Mouse (Mus musculus): Measurements from ENCODE around the gene Zfp423. TPM values are rescaled to one million over a fixed set of nuclear protein-coding genes. Genes with fewer than 3 reads are reported as not detected.

The Zfp423 gene
- polyA plus RNA-seq, 1 experiment from 2014 or later = 35.0 TPM

- no peak overlapping the region for H3K4me3 ChIP-seq (ENCODE audit: low read depth, low read length)
- H3K4me1 ChIP-seq (ENCODE audit: control insufficient read depth, insufficient read depth, low read length) = peaks cover 27% of the 10 kb centered on the region
- no peak overlapping the region for H3K27ac ChIP-seq (ENCODE audit: low read depth, low read length)
- H3K27me3 ChIP-seq (ENCODE audit: control insufficient read depth, insufficient read depth, low read length) = no peaks in the 10 kb centered on the region
- ATAC-seq (ENCODE audit: low read depth) = no peak
- H3K9me3 ChIP-seq (ENCODE audit: control insufficient read depth, low read length) = no peaks in the 10 kb centered on the region
- H3K9ac ChIP-seq (replicated peaks; ENCODE audit: low read depth, low read length) = no peak overlapping the region
- H3K36me3 ChIP-seq (ENCODE audit: control insufficient read depth, insufficient read depth, low read length) = no peaks in the 10 kb centered on the region
- 52% methylated on average over 11 of the region's 11 CpGs for WGBS
- no peak overlapping the region for H3K4me2 ChIP-seq (ENCODE audit: low read depth, low read length)
Observed at GRCm38 (mm10) chr8:87737900-87738299, 221.5 kb downstream of the Zfp423 start.

- peak overlapping the region; percentile 34; the same call in 1 of the 2 replicates for H3K27ac ChIP-seq (ENCODE audit: low read depth, low read length)
- H3K9me3 ChIP-seq (ENCODE audit: control insufficient read depth, low read length) = no peaks in the 10 kb centered on the region
- H3K4me3 ChIP-seq (ENCODE audit: low read depth, low read length) = no peak overlapping the region
- no peaks in the 10 kb centered on the region for H3K27me3 ChIP-seq (ENCODE audit: control insufficient read depth, insufficient read depth, low read length)
- no peak overlapping the region for H3K9ac ChIP-seq (replicated peaks; ENCODE audit: low read depth, low read length)
- H3K4me1 ChIP-seq (ENCODE audit: control insufficient read depth, insufficient read depth, low read length) = peaks cover 8% of the 10 kb centered on the region; the same call in 1 of the 2 replicates
- ATAC-seq (ENCODE audit: low read depth) = no peak
- no peaks in the 10 kb centered on the region for H3K36me3 ChIP-seq (ENCODE audit: control insufficient read depth, insufficient read depth, low read length)
- 56% methylated on average over 4 of the region's 4 CpGs for WGBS
- no peak overlapping the region for H3K4me2 ChIP-seq (ENCODE audit: low read depth, low read length)
Observed at GRCm38 (mm10) chr8:87734902-87735301, 224.5 kb downstream of the Zfp423 start.

- H3K4me2 ChIP-seq (ENCODE audit: low read depth, low read length) = no peak overlapping the region
- WGBS = 65% methylated on average over 7 of the region's 7 CpGs
- H3K27me3 ChIP-seq (ENCODE audit: control insufficient read depth, insufficient read depth, low read length) = no peaks in the 10 kb centered on the region
- no peak for ATAC-seq (ENCODE audit: low read depth)
- peaks cover 8% of the 10 kb centered on the region; the same call in 1 of the 2 replicates for H3K4me1 ChIP-seq (ENCODE audit: control insufficient read depth, insufficient read depth, low read length)
- no peak overlapping the region for H3K4me3 ChIP-seq (ENCODE audit: low read depth, low read length)
- H3K36me3 ChIP-seq (ENCODE audit: control insufficient read depth, insufficient read depth, low read length) = no peaks in the 10 kb centered on the region
- H3K9ac ChIP-seq (replicated peaks; ENCODE audit: low read depth, low read length) = no peak overlapping the region
- no peak overlapping the region for H3K27ac ChIP-seq (ENCODE audit: low read depth, low read length)
- H3K9me3 ChIP-seq (ENCODE audit: control insufficient read depth, low read length) = no peaks in the 10 kb centered on the region
Observed at GRCm38 (mm10) chr8:87734496-87734895, 224.9 kb downstream of the Zfp423 start.

- ATAC-seq (ENCODE audit: low read depth) = no peak
- 92% methylated on average over 12 of the region's 12 CpGs for WGBS
- Histone ChIP-seq H3K4me1 (ENCODE audit: control insufficient read depth, insufficient read depth, low read length) (peaks cover 8% of the 10 kb centered on the region; the same call in 1 of the 2 replicates), H3K27me3 (ENCODE audit: control insufficient read depth, insufficient read depth, low read length) (no peaks in the 10 kb centered on the region), H3K9ac (replicated peaks; ENCODE audit: low read depth, low read length) (no peak overlapping the region), H3K4me2 (ENCODE audit: low read depth, low read length) (no peak overlapping the region), H3K27ac (ENCODE audit: low read depth, low read length) (no peak overlapping the region), H3K4me3 (ENCODE audit: low read depth, low read length) (no peak overlapping the region), H3K9me3 (ENCODE audit: control insufficient read depth, low read length) (no peaks in the 10 kb centered on the region), H3K36me3 (ENCODE audit: control insufficient read depth, insufficient read depth, low read length) (no peaks in the 10 kb centered on the region)
Observed at GRCm38 (mm10) chr8:87731062-87731461, 228.3 kb downstream of the Zfp423 start.

- no peak overlapping the region for H3K27ac ChIP-seq (ENCODE audit: low read depth, low read length)
- no peak overlapping the region for H3K4me3 ChIP-seq (ENCODE audit: low read depth, low read length)
- no peak overlapping the region for H3K4me2 ChIP-seq (ENCODE audit: low read depth, low read length)
- no peaks in the 10 kb centered on the region for H3K9me3 ChIP-seq (ENCODE audit: control insufficient read depth, low read length)
- H3K27me3 ChIP-seq (ENCODE audit: control insufficient read depth, insufficient read depth, low read length) = no peaks in the 10 kb centered on the region
- 60% methylated on average over 8 of the region's 8 CpGs for WGBS
- H3K9ac ChIP-seq (replicated peaks; ENCODE audit: low read depth, low read length) = no peak overlapping the region
- no peak for ATAC-seq (ENCODE audit: low read depth)
- peaks cover 24% of the 10 kb centered on the region for H3K4me1 ChIP-seq (ENCODE audit: control insufficient read depth, insufficient read depth, low read length)
- H3K36me3 ChIP-seq (ENCODE audit: control insufficient read depth, insufficient read depth, low read length) = no peaks in the 10 kb centered on the region
Observed at GRCm38 (mm10) chr8:87723015-87723414, 236.4 kb downstream of the Zfp423 start.

- H3K27me3 ChIP-seq (ENCODE audit: control insufficient read depth, insufficient read depth, low read length) = no peaks in the 10 kb centered on the region
- H3K27ac ChIP-seq (ENCODE audit: low read depth, low read length) = peak overlapping the region; percentile 55
- 0 out of 2 replicates have a peak overlapping the region, but pooled peaks have one; percentile 11 for H3K9ac ChIP-seq (replicated peaks; ENCODE audit: low read depth, low read length)
- peaks cover 50% of the 10 kb centered on the region for H3K4me1 ChIP-seq (ENCODE audit: control insufficient read depth, insufficient read depth, low read length)
- no peak for ATAC-seq (ENCODE audit: low read depth)
- no peaks in the 10 kb centered on the region for H3K9me3 ChIP-seq (ENCODE audit: control insufficient read depth, low read length)
- H3K4me2 ChIP-seq (ENCODE audit: low read depth, low read length) = no peak overlapping the region
- 43% methylated on average over 27 of the region's 27 CpGs for WGBS
- H3K36me3 ChIP-seq (ENCODE audit: control insufficient read depth, insufficient read depth, low read length) = no peaks in the 10 kb centered on the region
- H3K4me3 ChIP-seq (ENCODE audit: low read depth, low read length) = no peak overlapping the region
Observed at GRCm38 (mm10) chr8:87719137-87719815, 240.1 kb downstream of the Zfp423 start.

GRCm38 (mm10) chr8:87717445-87717844 lies 241.9 kb downstream of the Zfp423 start:
- no peaks in the 10 kb centered on the region for H3K9me3 ChIP-seq (ENCODE audit: control insufficient read depth, low read length)
- H3K36me3 ChIP-seq (ENCODE audit: control insufficient read depth, insufficient read depth, low read length) = no peaks in the 10 kb centered on the region
- H3K4me3 ChIP-seq (ENCODE audit: low read depth, low read length) = no peak overlapping the region
- WGBS = 67% methylated on average over 5 of the region's 5 CpGs
- H3K27ac ChIP-seq (ENCODE audit: low read depth, low read length) = no peak overlapping the region
- no peak overlapping the region for H3K4me2 ChIP-seq (ENCODE audit: low read depth, low read length)
- H3K27me3 ChIP-seq (ENCODE audit: control insufficient read depth, insufficient read depth, low read length) = no peaks in the 10 kb centered on the region
- ATAC-seq (ENCODE audit: low read depth) = no peak
- peaks cover 41% of the 10 kb centered on the region for H3K4me1 ChIP-seq (ENCODE audit: control insufficient read depth, insufficient read depth, low read length)
- no peak overlapping the region for H3K9ac ChIP-seq (replicated peaks; ENCODE audit: low read depth, low read length)

- H3K4me2 ChIP-seq (ENCODE audit: low read depth, low read length) = peak overlapping the region; percentile 32; the same call in 1 of the 2 replicates
- H3K9ac ChIP-seq (replicated peaks; ENCODE audit: low read depth, low read length) = peak overlapping the region; percentile 16; the same call in 1 of the 2 replicates
- no peaks in the 10 kb centered on the region for H3K27me3 ChIP-seq (ENCODE audit: control insufficient read depth, insufficient read depth, low read length)
- no peak overlapping the region for H3K4me3 ChIP-seq (ENCODE audit: low read depth, low read length)
- H3K27ac ChIP-seq (ENCODE audit: low read depth, low read length) = peak overlapping the region; percentile 78
- peaks cover 43% of the 10 kb centered on the region for H3K4me1 ChIP-seq (ENCODE audit: control insufficient read depth, insufficient read depth, low read length)
- ATAC-seq (ENCODE audit: low read depth) = peak; percentile 12; the same call in 1 of the 2 replicates
- no peaks in the 10 kb centered on the region for H3K36me3 ChIP-seq (ENCODE audit: control insufficient read depth, insufficient read depth, low read length)
- no peaks in the 10 kb centered on the region for H3K9me3 ChIP-seq (ENCODE audit: control insufficient read depth, low read length)
- 21% methylated on average over 9 of the region's 9 CpGs for WGBS
Observed at GRCm38 (mm10) chr8:87716726-87717248, 242.6 kb downstream of the Zfp423 start.
